Mouse (Mus musculus): ENCODE results near the gene Phldb2. TPM values are rescaled to one million over a fixed set of nuclear protein-coding genes. Genes with fewer than 3 reads are reported as not detected.

Phldb2 gene
- polyA plus RNA-seq, 1 experiment from 2014 or later: 6.6 TPM

- no peak overlapping the region for H3K27ac ChIP-seq (ENCODE audit: low read length)
- H3K4me3 ChIP-seq (ENCODE audit: low read depth, low read length): no peak overlapping the region
- no peaks in the 10 kb centered on the region for H3K36me3 ChIP-seq (ENCODE audit: control insufficient read depth, insufficient read depth, low read length)
- no peak overlapping the region for H3K4me2 ChIP-seq (ENCODE audit: low read length)
- H3K4me1 ChIP-seq (ENCODE audit: control insufficient read depth, insufficient read depth, low read length): no peaks in the 10 kb centered on the region
- H3K27me3 ChIP-seq (ENCODE audit: control insufficient read depth, insufficient read depth, low read depth, low read length): no peaks in the 10 kb centered on the region
- no peak overlapping the region for H3K9ac ChIP-seq (ENCODE audit: low read depth, low read length)
- ATAC-seq: no peak
- 80% methylated on average over 10 of the region's 10 CpGs for WGBS
- H3K9me3 ChIP-seq (replicated peaks; ENCODE audit: control insufficient read depth, low read length, poor library complexity, severe bottlenecking): no peaks in the 10 kb centered on the region
Observed at GRCm38 (mm10) chr16:45871286-45871976, 82.0 kb downstream of the Phldb2 start.

- no peak for ATAC-seq
- H3K27me3 ChIP-seq (ENCODE audit: control insufficient read depth, insufficient read depth, low read depth, low read length): no peaks in the 10 kb centered on the region
- H3K27ac ChIP-seq (ENCODE audit: low read length): no peak overlapping the region
- H3K4me1 ChIP-seq (ENCODE audit: control insufficient read depth, insufficient read depth, low read length): no peaks in the 10 kb centered on the region
- 58% methylated on average over 2 of the region's 2 CpGs for WGBS
- no peak overlapping the region for H3K9ac ChIP-seq (ENCODE audit: low read depth, low read length)
- H3K36me3 ChIP-seq (ENCODE audit: control insufficient read depth, insufficient read depth, low read length): no peaks in the 10 kb centered on the region
- H3K4me3 ChIP-seq (ENCODE audit: low read depth, low read length): no peak overlapping the region
- no peak overlapping the region for H3K4me2 ChIP-seq (ENCODE audit: low read length)
- no peaks in the 10 kb centered on the region for H3K9me3 ChIP-seq (replicated peaks; ENCODE audit: control insufficient read depth, low read length, poor library complexity, severe bottlenecking)
Observed at GRCm38 (mm10) chr16:45870651-45871050, 82.7 kb downstream of the Phldb2 start.

GRCm38 (mm10) chr16:45869044-45869443 is 84.4 kb downstream of the Phldb2 start:
- no peak overlapping the region for H3K9ac ChIP-seq (ENCODE audit: low read depth, low read length)
- H3K27ac ChIP-seq (ENCODE audit: low read length): no peak overlapping the region
- no peaks in the 10 kb centered on the region for H3K36me3 ChIP-seq (ENCODE audit: control insufficient read depth, insufficient read depth, low read length)
- H3K4me3 ChIP-seq (ENCODE audit: low read depth, low read length): no peak overlapping the region
- no peak overlapping the region for H3K4me2 ChIP-seq (ENCODE audit: low read length)
- ATAC-seq: no peak
- H3K4me1 ChIP-seq (ENCODE audit: control insufficient read depth, insufficient read depth, low read length): no peaks in the 10 kb centered on the region
- 82% methylated on average over 3 of the region's 3 CpGs for WGBS
- no peaks in the 10 kb centered on the region for H3K9me3 ChIP-seq (replicated peaks; ENCODE audit: control insufficient read depth, low read length, poor library complexity, severe bottlenecking)
- H3K27me3 ChIP-seq (ENCODE audit: control insufficient read depth, insufficient read depth, low read depth, low read length): no peaks in the 10 kb centered on the region

GRCm38 (mm10) chr16:45857277-45857863 is 96.0 kb downstream of the Phldb2 start:
- ATAC-seq: no peak
- H3K27me3 ChIP-seq (ENCODE audit: control insufficient read depth, insufficient read depth, low read depth, low read length): no peaks in the 10 kb centered on the region
- H3K36me3 ChIP-seq (ENCODE audit: control insufficient read depth, insufficient read depth, low read length): no peaks in the 10 kb centered on the region
- H3K9me3 ChIP-seq (replicated peaks; ENCODE audit: control insufficient read depth, low read length, poor library complexity, severe bottlenecking): no peaks in the 10 kb centered on the region
- no peak overlapping the region for H3K4me2 ChIP-seq (ENCODE audit: low read length)
- no peak overlapping the region for H3K4me3 ChIP-seq (ENCODE audit: low read depth, low read length)
- no peaks in the 10 kb centered on the region for H3K4me1 ChIP-seq (ENCODE audit: control insufficient read depth, insufficient read depth, low read length)
- no peak overlapping the region for H3K9ac ChIP-seq (ENCODE audit: low read depth, low read length)
- H3K27ac ChIP-seq (ENCODE audit: low read length): no peak overlapping the region
- WGBS: 60% methylated on average over 5 of the region's 5 CpGs

- no peak overlapping the region for H3K4me3 ChIP-seq (ENCODE audit: low read depth, low read length)
- H3K36me3 ChIP-seq (ENCODE audit: control insufficient read depth, insufficient read depth, low read length): no peaks in the 10 kb centered on the region
- H3K4me1 ChIP-seq (ENCODE audit: control insufficient read depth, insufficient read depth, low read length): no peaks in the 10 kb centered on the region
- H3K27me3 ChIP-seq (ENCODE audit: control insufficient read depth, insufficient read depth, low read depth, low read length): no peaks in the 10 kb centered on the region
- no peak for ATAC-seq
- no peak overlapping the region for H3K27ac ChIP-seq (ENCODE audit: low read length)
- H3K9ac ChIP-seq (ENCODE audit: low read depth, low read length): no peak overlapping the region
- 95% methylated on average over 10 of the region's 10 CpGs for WGBS
- H3K4me2 ChIP-seq (ENCODE audit: low read length): no peak overlapping the region
- H3K9me3 ChIP-seq (replicated peaks; ENCODE audit: control insufficient read depth, low read length, poor library complexity, severe bottlenecking): no peaks in the 10 kb centered on the region
Observed at GRCm38 (mm10) chr16:45854499-45854898, 98.9 kb downstream of the Phldb2 start.

- Histone ChIP-seq H3K4me1 (ENCODE audit: control insufficient read depth, insufficient read depth, low read length) (no peaks in the 10 kb centered on the region; the same call in 1 of the 2 replicates), H3K27ac (ENCODE audit: low read length) (no peak overlapping the region), H3K4me2 (ENCODE audit: low read length) (no peak overlapping the region), H3K36me3 (ENCODE audit: control insufficient read depth, insufficient read depth, low read length) (no peaks in the 10 kb centered on the region), H3K4me3 (ENCODE audit: low read depth, low read length) (no peak overlapping the region), H3K27me3 (ENCODE audit: control insufficient read depth, insufficient read depth, low read depth, low read length) (no peaks in the 10 kb centered on the region), H3K9ac (ENCODE audit: low read depth, low read length) (no peak overlapping the region), H3K9me3 (replicated peaks; ENCODE audit: control insufficient read depth, low read length, poor library complexity, severe bottlenecking) (no peaks in the 10 kb centered on the region)
- no peak for ATAC-seq
- WGBS: 87% methylated on average over 4 of the region's 4 CpGs
Observed at GRCm38 (mm10) chr16:45849045-45849444, 104.4 kb downstream of the Phldb2 start.

- 10% methylated on average over 10 of the region's 10 CpGs for WGBS
- H3K4me3 ChIP-seq (ENCODE audit: low read depth, low read length): peak overlapping the region; percentile 79
- ATAC-seq: no peak
- no peaks in the 10 kb centered on the region for H3K27me3 ChIP-seq (ENCODE audit: control insufficient read depth, insufficient read depth, low read depth, low read length)
- no peaks in the 10 kb centered on the region for H3K9me3 ChIP-seq (replicated peaks; ENCODE audit: control insufficient read depth, low read length, poor library complexity, severe bottlenecking)
- H3K9ac ChIP-seq (ENCODE audit: low read depth, low read length): peak overlapping the region; percentile 78; the same call in 1 of the 2 replicates
- H3K4me1 ChIP-seq (ENCODE audit: control insufficient read depth, insufficient read depth, low read length): peaks cover 6% of the 10 kb centered on the region; the same call in 1 of the 2 replicates
- H3K36me3 ChIP-seq (ENCODE audit: control insufficient read depth, insufficient read depth, low read length): no peaks in the 10 kb centered on the region
- no peak overlapping the region for H3K27ac ChIP-seq (ENCODE audit: low read length)
- H3K4me2 ChIP-seq (ENCODE audit: low read length): peak overlapping the region; percentile 99
Observed at GRCm38 (mm10) chr16:45844875-45845274, 108.5 kb downstream of the Phldb2 start.

GRCm38 (mm10) chr16:45844049-45844780 is 109.2 kb downstream of the Phldb2 start:
- Histone ChIP-seq H3K27me3 (ENCODE audit: control insufficient read depth, insufficient read depth, low read depth, low read length) (no peaks in the 10 kb centered on the region), H3K27ac (ENCODE audit: low read length) (peak overlapping the region; percentile 36), H3K36me3 (ENCODE audit: control insufficient read depth, insufficient read depth, low read length) (no peaks in the 10 kb centered on the region), H3K4me2 (ENCODE audit: low read length) (peak overlapping the region; percentile 99), H3K4me3 (ENCODE audit: low read depth, low read length) (peak overlapping the region; percentile 79), H3K9me3 (replicated peaks; ENCODE audit: control insufficient read depth, low read length, poor library complexity, severe bottlenecking) (no peaks in the 10 kb centered on the region), H3K9ac (ENCODE audit: low read depth, low read length) (peak overlapping the region; percentile 78), H3K4me1 (ENCODE audit: control insufficient read depth, insufficient read depth, low read length) (peaks cover 6% of the 10 kb centered on the region; the same call in 1 of the 2 replicates)
- WGBS: under 1% methylated on average over 45 of the region's 45 CpGs
- ATAC-seq: peak; percentile 95

Measured in midbrain, embryonic 16.5 days (tissue).